Mouse (Mus musculus) midbrain, postnatal 0 days (tissue): ENCODE data around the gene Syap1. TPM values are rescaled to one million over a fixed set of nuclear protein-coding genes. Genes with fewer than 3 reads are reported as not detected.
A peak's percentile ranks its signal among the peaks of the same experiment; 100 is the strongest.

Experiments used
- ATAC-seq: fragments of 200-750 bp; cut with Nextera tagmentation; 2 replicates; pipeline ENCODE4 v1.8.0; 2017; ENCODE audit warnings: moderate number of reproducible peaks, mild to moderate bottlenecking, moderate TSS enrichment, moderate library complexity; ENCODE audit not compliant: low FRiP score
- DNase-seq: peaks from one replicate; pipeline ENCODE4 v3.0.0-alpha.2; 2015; ENCODE audit warnings: low spot score
- H3K27ac ChIP-seq: fragments of 300-500 bp; sonication (generic); 2 replicates; pipeline ENCODE4 v1.5.1; 2014; ENCODE audit warnings: low read depth, mild to moderate bottlenecking, low read length, mixed read lengths
- H3K27me3 ChIP-seq: fragments of 300-500 bp; sonication (generic); 2 replicates; pipeline ENCODE4 v1.6.1; 2014; ENCODE audit warnings: low read length, control low read depth, mixed read lengths; ENCODE audit not compliant: insufficient read depth
- H3K36me3 ChIP-seq: fragments of 300-500 bp; sonication (generic); 2 replicates; pipeline ENCODE4 v1.6.1; 2014; ENCODE audit warnings: low read length, control low read depth, mixed read lengths; ENCODE audit not compliant: insufficient read depth
- H3K4me1 ChIP-seq: fragments of 300-500 bp; sonication (generic); 2 replicates; pipeline ENCODE4 v1.6.1; 2014; ENCODE audit warnings: mild to moderate bottlenecking, control low read depth, antibody characterized with exemption, low read length, mixed read lengths; ENCODE audit not compliant: insufficient read depth
- H3K4me2 ChIP-seq: fragments of 300-500 bp; sonication (generic); 2 replicates; pipeline ENCODE4 v1.6.1; 2014; ENCODE audit warnings: low read depth, mild to moderate bottlenecking, low read length, mixed read lengths; ENCODE audit not compliant: poor library complexity, severe bottlenecking
- H3K4me3 ChIP-seq: fragments of 300-500 bp; sonication (generic); 2 replicates; pipeline ENCODE4 v1.5.1; 2014; ENCODE audit warnings: low read depth, mild to moderate bottlenecking, low read length, moderate library complexity
- H3K9ac ChIP-seq: fragments of 300-500 bp; sonication (generic); replicated peaks from 2 replicates; pipeline ENCODE4 v1.6.1; 2014; ENCODE audit warnings: mild to moderate bottlenecking, low read length, moderate library complexity, mixed read lengths; ENCODE audit not compliant: poor library complexity, severe bottlenecking
- H3K9me3 ChIP-seq: fragments of 300-500 bp; sonication (generic); 2 replicates; pipeline ENCODE4 v1.6.1; 2016; ENCODE audit warnings: low read length, control low read depth
- CTCF ChIP-seq: IDR thresholded peaks from 2 replicates; pipeline ENCODE4 v1.5.1; 2016; ENCODE audit warnings: antibody characterized with exemption, mild to moderate bottlenecking
- WGBS: fragments of 180-500 bp; shearing (Covaris S2); extraction: QIAGEN DNeasy Blood & Tissue Kit; methylation state at CpG from one replicate; pipeline ENCODE4 v1.1.7; 2014; 5-methylcytosine and 5-hydroxymethylcytosine counted together
- polyA plus RNA-seq: library from polyadenylated mRNA; unstranded; fragments of >200 nt; fragmentation: Nextera tagmentation; extraction: Ambion mirVana; gene quantifications from 2 replicates; pipeline ENCODE4 v1.2.1, GENCODE M21; 2015
- total RNA-seq: library from RNA; depleted of rRNA; stranded (reverse); fragments of >200 nt; gene quantifications from 2 replicates; pipeline ENCODE4 v1.2.3, GENCODE M21; 2014; rRNA removed

Syap1 gene
- 36.1 and 38.1 TPM in 2 replicates for total RNA-seq
- 39.5 and 44.0 TPM in 2 replicates for polyA plus RNA-seq

DNA sequence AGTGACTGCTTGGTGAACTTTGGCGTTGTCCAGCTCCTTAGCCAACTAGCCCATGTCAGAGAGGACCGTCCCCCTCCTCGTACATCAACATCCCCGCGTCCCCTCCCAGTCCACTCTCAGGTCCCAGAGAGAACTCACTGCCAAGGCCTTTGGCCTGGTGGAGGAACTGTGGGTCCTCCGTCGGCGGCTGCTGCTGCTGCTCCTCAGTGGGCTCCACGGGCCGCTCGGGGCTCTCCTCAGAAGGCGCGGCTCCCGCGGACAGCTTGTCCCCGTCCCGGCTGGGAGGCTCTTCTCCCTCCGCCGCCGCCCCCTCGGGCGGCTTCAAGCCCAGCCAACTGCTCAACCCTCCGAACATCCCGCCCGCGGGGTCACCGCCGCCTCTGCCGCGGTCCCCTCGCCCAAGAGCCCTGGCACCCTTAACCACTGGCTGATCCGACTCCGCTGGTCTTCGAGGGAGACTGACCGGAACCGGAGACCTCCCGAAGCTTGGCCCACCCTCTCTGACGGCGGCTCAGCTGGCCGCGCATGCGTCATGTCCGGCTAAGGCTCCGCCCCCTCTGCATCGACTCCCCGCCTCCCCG, at the start of gene Syap1:
Gene Syap1 (minus strand): TSS at position 517 of the 581 bp plus-strand sequence.
- Histone ChIP-seq H3K27ac (0 out of 2 replicates have a peak within 1 kb of the TSS, but pooled peaks have one; percentile 39), H3K4me2 (peak within 1 kb of the TSS; percentile 55), H3K4me3 (peak within 1 kb of the TSS; percentile 61), H3K27me3 (no peaks in the 10 kb centered on the region), H3K9me3 (no peaks in the 10 kb centered on the region), H3K9ac (peak within 1 kb of the TSS; percentile 64), H3K4me1 (no peaks in the 10 kb centered on the region), H3K36me3 (no peaks in the 10 kb centered on the region)
- no peak for TF ChIP-seq CTCF
- WGBS = 15% methylated on average over 34 of the region's 47 CpGs
- DNase-seq = peak; percentile 84
- ATAC-seq = peak; percentile 94

DNA sequence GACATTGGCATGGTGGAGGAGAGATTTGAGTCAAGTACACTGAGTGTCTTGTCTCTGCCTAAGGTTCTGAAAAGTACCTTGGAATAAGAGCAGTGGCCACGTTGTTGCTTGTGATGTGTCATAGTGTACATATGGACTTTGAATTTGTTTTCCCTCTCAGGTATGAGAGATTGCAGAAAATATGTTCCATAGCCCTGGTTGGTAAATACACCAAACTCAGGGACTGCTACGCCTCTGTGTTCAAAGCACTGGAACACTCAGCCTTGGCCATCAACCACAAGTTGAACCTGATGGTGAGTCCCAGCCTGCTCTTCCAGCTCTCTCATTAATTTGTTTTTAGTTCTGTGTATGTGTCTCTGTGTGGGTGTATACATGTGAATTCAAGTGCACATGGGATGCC, 43.2 kb upstream of the Syap1 start:
- no peak overlapping the region for H3K9ac ChIP-seq
- no peak for ATAC-seq

DNA sequence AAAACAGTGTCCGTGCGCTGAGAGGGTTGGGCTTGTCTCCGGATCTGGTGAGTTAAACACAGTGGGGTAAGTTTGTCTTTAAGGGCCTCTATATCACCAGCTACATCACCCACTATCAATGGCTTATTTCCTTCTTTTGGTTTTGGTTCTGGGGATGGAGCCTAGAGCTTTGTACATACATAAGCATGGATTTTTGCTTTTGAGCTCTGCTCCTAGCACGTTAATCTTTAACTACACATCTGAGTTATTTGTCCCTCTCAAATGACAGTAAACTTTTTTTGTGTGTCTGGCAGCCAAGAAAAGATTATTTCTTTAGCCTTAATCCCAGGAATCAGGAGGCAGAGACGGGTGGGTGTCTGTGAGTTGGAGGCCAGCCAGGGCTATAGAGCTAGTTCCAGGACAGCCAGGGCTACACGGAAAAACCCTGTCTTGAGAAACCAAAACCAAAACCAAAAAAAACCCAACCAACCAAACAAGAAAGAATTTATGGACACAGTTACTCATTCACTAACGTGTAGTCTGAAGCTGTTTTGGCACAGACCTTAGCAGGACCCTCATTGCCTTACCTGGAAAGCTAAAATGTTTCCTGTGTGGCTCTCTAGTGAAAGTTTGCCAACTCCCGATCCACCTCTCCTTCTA, 33.4 kb upstream of the Syap1 start:
- Histone ChIP-seq H3K9ac (no peak overlapping the region), H3K27ac (no peak overlapping the region), H3K4me3 (no peak overlapping the region), H3K36me3 (no peaks in the 10 kb centered on the region; the same call in 1 of the 2 replicates), H3K9me3 (no peaks in the 10 kb centered on the region), H3K4me2 (no peak overlapping the region), H3K4me1 (no peaks in the 10 kb centered on the region), H3K27me3 (no peaks in the 10 kb centered on the region)
- no peak for TF ChIP-seq CTCF
- DNase-seq = no peak
- no peak for ATAC-seq
- WGBS = 85% methylated on average over 8 of the region's 8 CpGs

More for the DNA sequence above, 43.2 kb upstream of the Syap1 start:
- H3K4me3 ChIP-seq = no peak overlapping the region
- H3K4me1 ChIP-seq = no peaks in the 10 kb centered on the region
- no peak overlapping the region for H3K4me2 ChIP-seq
- H3K36me3 ChIP-seq = peaks cover 14% of the 10 kb centered on the region
- H3K9me3 ChIP-seq = no peaks in the 10 kb centered on the region
- no peak for TF ChIP-seq CTCF
- H3K27me3 ChIP-seq = no peaks in the 10 kb centered on the region
- no peak for DNase-seq
- no peak overlapping the region for H3K27ac ChIP-seq
- WGBS = 93% methylated on average over 2 of the region's 2 CpGs

DNA sequence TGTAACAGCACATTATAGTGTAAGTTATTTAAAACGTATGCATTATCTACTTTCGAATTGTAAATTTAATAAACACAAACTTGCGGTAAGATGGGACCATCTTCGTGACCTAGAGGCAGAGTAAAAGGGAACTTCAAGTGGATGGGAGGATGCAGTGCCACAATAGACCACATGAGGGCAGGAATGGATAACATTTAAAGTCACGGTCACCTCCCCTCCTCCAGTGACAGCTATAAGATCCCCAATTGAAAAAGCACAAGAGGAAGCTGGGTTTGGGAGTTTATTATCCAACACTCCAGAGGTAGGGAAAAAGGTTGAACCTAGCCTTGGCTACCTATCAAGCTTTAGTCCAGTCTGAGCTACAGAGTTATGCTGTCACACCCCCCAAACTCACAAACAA, 27.4 kb upstream of the Syap1 start:
- Histone ChIP-seq H3K36me3 (peaks cover 2% of the 10 kb centered on the region; the same call in 1 of the 2 replicates), H3K4me3 (no peak overlapping the region), H3K9me3 (no peaks in the 10 kb centered on the region), H3K27ac (no peak overlapping the region), H3K27me3 (no peaks in the 10 kb centered on the region), H3K4me1 (no peaks in the 10 kb centered on the region), H3K4me2 (no peak overlapping the region), H3K9ac (no peak overlapping the region)
- ATAC-seq (peak; percentile 70), DNase-seq (peak; percentile 68)
- WGBS = 35% methylated on average over 5 of the region's 5 CpGs
- TF ChIP-seq CTCF = peak; percentile 81

DNA sequence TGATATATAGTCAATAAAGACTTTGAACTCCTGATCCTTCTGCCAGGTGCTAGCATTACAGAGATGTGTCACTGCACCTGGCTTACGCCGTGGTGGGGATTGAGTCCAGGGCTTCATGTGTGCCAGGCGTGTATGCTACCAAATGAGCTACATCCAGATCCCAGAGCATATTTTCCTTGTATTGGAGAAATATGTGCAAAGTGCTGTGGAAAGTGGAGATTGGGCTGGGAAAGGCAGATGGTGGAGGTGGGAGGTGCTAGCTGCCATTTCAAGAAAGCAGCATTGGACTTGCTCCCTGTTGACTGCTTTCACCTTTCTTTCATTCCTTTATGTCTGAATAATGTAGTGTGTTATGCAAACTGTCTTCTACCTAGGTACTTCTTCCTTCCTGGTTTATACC, 25.4 kb upstream of the Syap1 start:
- Histone ChIP-seq H3K27me3 (no peaks in the 10 kb centered on the region), H3K4me3 (no peak overlapping the region), H3K27ac (no peak overlapping the region), H3K36me3 (peaks cover 4% of the 10 kb centered on the region; the same call in 1 of the 2 replicates), H3K4me1 (no peaks in the 10 kb centered on the region), H3K9ac (no peak overlapping the region), H3K4me2 (no peak overlapping the region), H3K9me3 (no peaks in the 10 kb centered on the region)
- DNase-seq = no peak
- WGBS = 93% methylated on average over 3 of the region's 3 CpGs
- no peak for TF ChIP-seq CTCF
- ATAC-seq = no peak

DNA sequence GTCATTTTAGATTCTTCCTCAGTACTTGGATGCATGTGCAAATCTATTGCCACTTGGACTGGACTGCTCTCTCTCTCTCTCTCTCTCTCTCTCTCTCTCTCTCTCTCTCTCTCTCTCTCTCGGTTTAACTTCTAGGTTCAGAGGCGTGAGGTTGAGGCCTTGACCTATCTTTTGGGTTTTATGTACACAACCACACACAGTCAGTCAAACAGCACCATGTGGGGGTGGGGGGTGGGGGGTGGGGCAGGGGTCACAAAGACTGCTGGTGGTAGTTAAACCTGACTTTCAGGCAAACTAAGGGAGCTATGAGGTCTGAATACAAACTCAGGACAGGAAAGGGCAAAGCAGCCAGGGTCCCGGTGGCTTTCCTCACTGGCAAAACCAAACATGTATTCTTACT, 19.3 kb upstream of the Syap1 start:
- no peak overlapping the region for H3K27ac ChIP-seq
- H3K4me1 ChIP-seq = no peaks in the 10 kb centered on the region
- H3K4me3 ChIP-seq = no peak overlapping the region
- WGBS = 74% methylated on average over 3 of the region's 3 CpGs
- H3K36me3 ChIP-seq = peaks cover 4% of the 10 kb centered on the region; the same call in 1 of the 2 replicates
- H3K27me3 ChIP-seq = no peaks in the 10 kb centered on the region
- no peak for TF ChIP-seq CTCF
- no peak overlapping the region for H3K9ac ChIP-seq
- no peak overlapping the region for H3K4me2 ChIP-seq
- ATAC-seq (no peak), DNase-seq (no peak)
- no peaks in the 10 kb centered on the region for H3K9me3 ChIP-seq
